Mouse (Mus musculus): ENCODE measurements around the gene Dctn1. TPM values are rescaled to one million over a fixed set of nuclear protein-coding genes. Genes with fewer than 3 reads are reported as not detected.

Dctn1 gene
- polyA plus RNA-seq, 1 experiment = 252 TPM

GRCm38 (mm10) chr6:83175996-83176395 lies 10.3 kb downstream of the Dctn1 start:
- TF ChIP-seq CTCF (IDR thresholded peaks at IDR 0.05; ENCODE audit: borderline replicate concordance, extremely low read depth, insufficient read depth, insufficient read length) = no peak
- no peak for TF ChIP-seq POLR2A (IDR thresholded peaks at IDR 0.05; ENCODE audit: borderline replicate concordance, extremely low read depth, insufficient read depth, insufficient read length, poor library complexity, severe bottlenecking)
- DNase-seq (ENCODE audit: low read depth) = no peak

- peak; percentile 85 for DNase-seq (ENCODE audit: low read depth)
- TF ChIP-seq CTCF (IDR thresholded peaks at IDR 0.05; ENCODE audit: borderline replicate concordance, extremely low read depth, insufficient read depth, insufficient read length) = no peak
- no peak for TF ChIP-seq POLR2A (IDR thresholded peaks at IDR 0.05; ENCODE audit: borderline replicate concordance, extremely low read depth, insufficient read depth, insufficient read length, poor library complexity, severe bottlenecking)
These were observed 13.8 kb downstream of the Dctn1 start for GRCm38 (mm10) chr6:83179390-83180117.

- TF ChIP-seq CTCF (IDR thresholded peaks at IDR 0.05; ENCODE audit: borderline replicate concordance, extremely low read depth, insufficient read depth, insufficient read length) (no peak), POLR2A (IDR thresholded peaks at IDR 0.05; ENCODE audit: borderline replicate concordance, extremely low read depth, insufficient read depth, insufficient read length, poor library complexity, severe bottlenecking) (no peak)
- no peak for DNase-seq (ENCODE audit: low read depth)
These were observed 14.9 kb downstream of the Dctn1 start for GRCm38 (mm10) chr6:83180605-83181004.

- DNase-seq (ENCODE audit: low read depth) = peak; percentile 30
- TF ChIP-seq CTCF (IDR thresholded peaks at IDR 0.05; ENCODE audit: borderline replicate concordance, extremely low read depth, insufficient read depth, insufficient read length) (peak; percentile 40; the same call in 1 of the 2 replicates), POLR2A (IDR thresholded peaks at IDR 0.05; ENCODE audit: borderline replicate concordance, extremely low read depth, insufficient read depth, insufficient read length, poor library complexity, severe bottlenecking) (no peak)
These were observed 19.2 kb downstream of the Dctn1 start for GRCm38 (mm10) chr6:83184858-83185435.

GRCm38 (mm10) chr6:83185895-83186861 lies 20.5 kb downstream of the Dctn1 start:
- DNase-seq (ENCODE audit: low read depth) = peak; percentile 96
- no peak for TF ChIP-seq POLR2A (IDR thresholded peaks at IDR 0.05; ENCODE audit: borderline replicate concordance, extremely low read depth, insufficient read depth, insufficient read length, poor library complexity, severe bottlenecking)
- TF ChIP-seq CTCF (IDR thresholded peaks at IDR 0.05; ENCODE audit: borderline replicate concordance, extremely low read depth, insufficient read depth, insufficient read length) = no peak

- DNase-seq (ENCODE audit: low read depth) = peak; percentile 25
- no peak for TF ChIP-seq POLR2A (IDR thresholded peaks at IDR 0.05; ENCODE audit: borderline replicate concordance, extremely low read depth, insufficient read depth, insufficient read length, poor library complexity, severe bottlenecking)
- TF ChIP-seq CTCF (IDR thresholded peaks at IDR 0.05; ENCODE audit: borderline replicate concordance, extremely low read depth, insufficient read depth, insufficient read length) = no peak
These were observed 21.2 kb downstream of the Dctn1 start for GRCm38 (mm10) chr6:83186946-83187345.

- TF ChIP-seq POLR2A (IDR thresholded peaks at IDR 0.05; ENCODE audit: borderline replicate concordance, extremely low read depth, insufficient read depth, insufficient read length, poor library complexity, severe bottlenecking) (no peak), CTCF (IDR thresholded peaks at IDR 0.05; ENCODE audit: borderline replicate concordance, extremely low read depth, insufficient read depth, insufficient read length) (no peak)
- no peak for DNase-seq (ENCODE audit: low read depth)
These were observed 27.9 kb downstream of the Dctn1 start for GRCm38 (mm10) chr6:83193571-83193970.

- TF ChIP-seq CTCF (IDR thresholded peaks at IDR 0.05; ENCODE audit: borderline replicate concordance, extremely low read depth, insufficient read depth, insufficient read length) (peak; percentile 56), POLR2A (IDR thresholded peaks at IDR 0.05; ENCODE audit: borderline replicate concordance, extremely low read depth, insufficient read depth, insufficient read length, poor library complexity, severe bottlenecking) (no peak)
- peak; percentile 71 for DNase-seq (ENCODE audit: low read depth)
These were observed 31.8 kb downstream of the Dctn1 start for GRCm38 (mm10) chr6:83197345-83198004.

- DNase-seq (ENCODE audit: low read depth) = no peak
- no peak for TF ChIP-seq CTCF (IDR thresholded peaks at IDR 0.05; ENCODE audit: borderline replicate concordance, extremely low read depth, insufficient read depth, insufficient read length)
- TF ChIP-seq POLR2A (IDR thresholded peaks at IDR 0.05; ENCODE audit: borderline replicate concordance, extremely low read depth, insufficient read depth, insufficient read length, poor library complexity, severe bottlenecking) = no peak
These were observed 37.6 kb downstream of the Dctn1 start for GRCm38 (mm10) chr6:83203320-83203719.

- DNase-seq (ENCODE audit: low read depth) = no peak
- TF ChIP-seq POLR2A (IDR thresholded peaks at IDR 0.05; ENCODE audit: borderline replicate concordance, extremely low read depth, insufficient read depth, insufficient read length, poor library complexity, severe bottlenecking) (no peak), CTCF (IDR thresholded peaks at IDR 0.05; ENCODE audit: borderline replicate concordance, extremely low read depth, insufficient read depth, insufficient read length) (no peak)
These were observed 40.1 kb downstream of the Dctn1 start for GRCm38 (mm10) chr6:83205851-83206250.

Measured in brain, embryonic 14.5 days (tissue).